Mouse (Mus musculus): ENCODE data around the gene Ebf3.

- TF ChIP-seq GATA1 (IDR thresholded peaks at IDR 0.05; ENCODE audit: low read length), result no peak
- TF ChIP-seq TAL1 (IDR thresholded peaks at IDR 0.05; ENCODE audit: low read length), result no peak
Observed at GRCm38 (mm10) chr7:137154623-137155022, 159.6 kb downstream of the Ebf3 start.

All from erythroblast, embryonic 14.5 days (primary cell).